Comparison of ENCODE assay signal across 9 mouse cellular contexts in the genomic region with DNA sequence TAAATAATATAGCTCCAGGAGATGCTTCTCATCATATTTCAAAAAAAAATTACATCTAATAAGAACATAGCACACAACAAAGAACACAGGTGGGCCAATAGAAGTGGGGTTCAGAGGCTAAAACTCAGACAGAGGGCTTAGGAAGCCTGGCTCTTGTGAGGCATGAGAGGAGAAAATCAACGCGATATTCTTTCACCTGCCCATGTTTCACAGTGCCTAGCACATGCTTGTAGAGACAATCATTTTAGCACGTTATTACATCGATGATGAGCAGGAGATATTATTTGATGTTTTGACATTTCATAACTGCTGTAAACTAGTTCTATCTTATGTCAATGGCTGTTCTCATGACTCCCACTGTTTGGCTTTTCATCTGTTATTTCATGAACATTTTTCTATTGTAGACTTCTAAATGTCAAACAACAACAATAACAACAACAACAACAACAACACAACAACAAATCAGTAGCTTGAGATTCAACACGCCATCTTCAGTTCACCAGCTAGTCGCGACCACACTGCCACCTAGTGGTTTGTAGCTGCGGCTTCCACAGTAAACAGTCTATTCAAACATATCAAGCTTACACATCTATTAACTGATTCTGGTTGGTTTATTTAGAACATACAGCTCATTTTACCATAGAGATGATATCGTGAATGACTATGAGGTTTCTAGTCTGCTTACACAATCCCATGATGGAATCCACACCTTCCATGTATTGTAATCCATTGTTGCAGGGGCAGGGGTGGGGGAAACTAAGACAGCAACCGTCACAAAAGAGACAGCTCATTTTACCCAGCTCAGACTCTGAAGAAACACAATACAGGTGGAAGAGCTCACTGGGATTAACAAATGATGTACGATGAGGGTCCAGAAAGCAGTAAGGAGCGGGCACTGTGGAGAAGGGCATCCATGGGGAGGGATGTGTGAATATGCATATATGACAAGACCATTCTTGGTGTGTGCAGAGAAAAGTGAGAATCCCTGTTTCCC.
DNase-seq lines count a peak whose midpoint lies in the region; ATAC-seq lines count a peak whose summit lies in the region.
"Had no signal": no experiment of that assay in that cellular context is flagged by ENCODE, and none has a peak within 500 bp of the region (broad histone marks: within the 10 kb centered on the region; RNA-seq: fewer than 3 reads in every experiment).

No protein-coding gene starts in this region.

- H3K36me3 ChIP-seq in hindbrain, embryonic 10.5 days, result no peaks in the 10 kb centered on the region

- H3K9me3 ChIP-seq in hindbrain, embryonic 10.5 days, result no peaks in the 10 kb centered on the region
- H3K9me3 ChIP-seq: megakaryocyte, embryonic 14.5 days had no signal

- 36% methylated on average over 12 of the region's 12 CpGs for WGBS in hindbrain, embryonic 10.5 days

- H3K4me1 ChIP-seq in hindbrain, embryonic 10.5 days (replicated peaks), result no peaks in the 10 kb centered on the region
- H3K4me1 ChIP-seq: megakaryocyte, embryonic 14.5 days had no signal

- peak; percentile 31 for DNase-seq in kidney, adult 18-20 months
- DNase-seq in kidney, adult 11 months, result no peak
- peak; percentile 63 for DNase-seq in adrenal gland, postnatal 25 days
- peak; percentile 33 for DNase-seq in embryo, embryonic 9.5 days (ENCODE audit: extremely low spot score)
- peak; percentile 48 for DNase-seq in hindbrain, embryonic 10.5 days (ENCODE audit: low spot score)
- peak; percentile 55 to 74 for DNase-seq in layer of hippocampus, postnatal 14 days (ENCODE audit: low spot score in 2 of 2)
- DNase-seq in right cerebral cortex, postnatal 36 days (ENCODE audit: low spot score in 2 of 2), result peak; percentile 42 to 47

- H3K27me3 ChIP-seq in hindbrain, embryonic 10.5 days (ENCODE audit: insufficient read depth, poor library complexity, severe bottlenecking), result no peaks in the 10 kb centered on the region
- H3K27me3 ChIP-seq: megakaryocyte, embryonic 14.5 days had no signal

- H3K27ac ChIP-seq in hindbrain, embryonic 10.5 days, result no peak overlapping the region

- H3K4me3 ChIP-seq in hindbrain, embryonic 10.5 days, result no peak overlapping the region
- H3K4me3 ChIP-seq: megakaryocyte, embryonic 14.5 days had no signal

- ATAC-seq in megakaryocyte-erythroid progenitor cell, adult 5-6 weeks (replicated peaks; ENCODE audit: low FRiP score, low TSS enrichment, poor library complexity, severe bottlenecking), result peak; percentile 68; the same call in 1 of the 2 replicates
